Mouse (Mus musculus) kidney, adult 9 months (tissue): ENCODE measurements around the gene Msi2.

Source experiments
- DNase-seq: peaks from one replicate; pipeline ENCODE4 v3.0.0; 2022

Gene Msi2

GRCm38 (mm10) chr11:88709876-88710614 is 8.3 kb downstream of the Msi2 start:
- DNase-seq: no peak

GRCm38 (mm10) chr11:88707228-88707775 is 11.0 kb downstream of the Msi2 start:
- peak; percentile 68 for DNase-seq

- DNase-seq: no peak
Observed at GRCm38 (mm10) chr11:88704688-88705087, 13.6 kb downstream of the Msi2 start.

GRCm38 (mm10) chr11:88703220-88703619 is 15.1 kb downstream of the Msi2 start:
- no peak for DNase-seq

- no peak for DNase-seq
Observed at GRCm38 (mm10) chr11:88701976-88702659, 16.2 kb downstream of the Msi2 start.

- no peak for DNase-seq
Observed at GRCm38 (mm10) chr11:88701020-88701419, 17.3 kb downstream of the Msi2 start.

- no peak for DNase-seq
Observed at GRCm38 (mm10) chr11:88700202-88700711, 18.1 kb downstream of the Msi2 start.

GRCm38 (mm10) chr11:88693905-88694893 is 24.1 kb downstream of the Msi2 start:
- peak; percentile 38 for DNase-seq

GRCm38 (mm10) chr11:88693002-88693769 is 25.1 kb downstream of the Msi2 start:
- peak; percentile 30 for DNase-seq

GRCm38 (mm10) chr11:88692374-88692773 is 25.9 kb downstream of the Msi2 start:
- DNase-seq: no peak

- DNase-seq: no peak
Observed at GRCm38 (mm10) chr11:88690556-88691287, 27.6 kb downstream of the Msi2 start.

- peak; percentile 75 for DNase-seq
Observed at GRCm38 (mm10) chr11:88689831-88690459, 28.4 kb downstream of the Msi2 start.

GRCm38 (mm10) chr11:88688644-88689043 is 29.7 kb downstream of the Msi2 start:
- DNase-seq: no peak

- no peak for DNase-seq
Observed at GRCm38 (mm10) chr11:88687711-88688110, 30.6 kb downstream of the Msi2 start.

GRCm38 (mm10) chr11:88687010-88687409 is 31.3 kb downstream of the Msi2 start:
- DNase-seq: peak; percentile 56

GRCm38 (mm10) chr11:88686061-88686460 is 32.3 kb downstream of the Msi2 start:
- DNase-seq: peak; percentile 39

- DNase-seq: no peak
Observed at GRCm38 (mm10) chr11:88683026-88683770, 35.1 kb downstream of the Msi2 start.

GRCm38 (mm10) chr11:88677350-88677749 is 41.0 kb downstream of the Msi2 start:
- no peak for DNase-seq

GRCm38 (mm10) chr11:88676597-88676996 is 41.7 kb downstream of the Msi2 start:
- no peak for DNase-seq
